Mouse (Mus musculus) CH12.LX (cell line): ENCODE data around the gene Rab36.

Source experiments
- TBP ChIP-seq: conservative IDR thresholded peaks from 2 replicates; pipeline ENCODE4 v1.6.1; 2011; ENCODE audit warnings: low read depth, low read length, improper control_type of control experiment
- TCF12 ChIP-seq: IDR thresholded peaks from 2 replicates; pipeline ENCODE4 v1.6.1; 2014; ENCODE audit warnings: low read depth, mild to moderate bottlenecking, inconsistent platforms, low read length, improper control_type of control experiment

- TF ChIP-seq TBP, result no peak
- peak; percentile 59; the same call in 1 of the 2 replicates for TF ChIP-seq TCF12
These were observed 54.8 kb downstream of the Rab36 start for GRCm38 (mm10) chr10:75091478-75092152.
